Mouse (Mus musculus) granulocyte monocyte progenitor cell, adult 5-6 weeks (primary cell): ENCODE measurements at regions not wholly inside any gene's neighbourhood (a gene's known extent, or its start where the extent isn't known, plus 50 kb on each side); places are given as distances from the start of the nearest gene placed in this dataset.

Source experiments
- ATAC-seq: replicated peaks from 2 replicates; pipeline ENCODE4 v1.8.0; 2016; ENCODE audit warnings: mild to moderate bottlenecking, moderate TSS enrichment, inconsistent platforms; ENCODE audit not compliant: poor library complexity, severe bottlenecking

GRCm38 (mm10) chr10:118620611-118621010 is 179.8 kb downstream of the Ifng start:
- no peak for ATAC-seq

- ATAC-seq, result no peak
Measured at GRCm38 (mm10) chr10:118621546-118621945, 180.7 kb downstream of the Ifng start.

- peak; percentile 42; the same call in 1 of the 2 replicates for ATAC-seq
Measured at GRCm38 (mm10) chr10:118622131-118622530, 181.3 kb downstream of the Ifng start.

DNA sequence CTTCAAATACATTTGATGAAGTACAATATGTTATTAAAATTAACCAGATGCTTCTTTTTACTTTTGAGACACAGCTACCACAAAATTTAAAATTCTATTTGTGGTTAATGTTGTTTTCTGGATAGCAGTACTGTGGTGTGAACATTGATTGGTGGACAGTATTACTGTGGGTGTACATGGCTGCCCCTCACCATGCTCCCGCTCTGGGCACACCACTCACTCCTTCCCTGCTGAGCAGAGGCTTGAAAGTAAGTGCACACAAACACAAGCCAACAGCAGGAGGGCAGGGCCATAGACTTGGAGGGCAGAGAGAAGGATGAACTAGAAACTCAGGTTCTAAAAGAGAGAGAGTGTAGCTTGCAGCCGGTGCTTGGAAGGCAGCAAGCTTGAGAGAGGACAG is 182.1 kb downstream of the Ifng start:
- no peak for ATAC-seq

DNA sequence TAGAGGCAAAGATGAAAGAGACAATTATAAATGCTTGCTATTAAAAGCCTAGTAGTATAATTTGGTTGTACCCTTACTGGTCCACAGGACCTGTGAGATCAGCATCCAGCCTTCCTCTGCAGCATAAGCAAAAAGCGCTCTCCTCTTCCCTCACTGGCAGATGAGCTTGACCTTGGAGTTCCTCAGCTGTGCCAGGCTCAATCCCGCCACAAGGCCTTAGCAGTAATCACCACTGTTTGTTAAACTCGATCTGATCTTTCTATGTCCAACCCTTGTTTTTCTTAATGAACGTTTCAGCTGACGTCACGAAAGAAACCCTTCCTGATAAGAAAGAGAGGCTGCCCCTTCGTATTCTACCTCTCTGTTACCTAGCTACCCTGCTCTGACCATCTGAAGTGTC is 183.5 kb downstream of the Ifng start:
- ATAC-seq, result no peak

GRCm38 (mm10) chr10:118628000-118628399 is 187.2 kb downstream of the Ifng start:
- peak; percentile 59 for ATAC-seq

DNA sequence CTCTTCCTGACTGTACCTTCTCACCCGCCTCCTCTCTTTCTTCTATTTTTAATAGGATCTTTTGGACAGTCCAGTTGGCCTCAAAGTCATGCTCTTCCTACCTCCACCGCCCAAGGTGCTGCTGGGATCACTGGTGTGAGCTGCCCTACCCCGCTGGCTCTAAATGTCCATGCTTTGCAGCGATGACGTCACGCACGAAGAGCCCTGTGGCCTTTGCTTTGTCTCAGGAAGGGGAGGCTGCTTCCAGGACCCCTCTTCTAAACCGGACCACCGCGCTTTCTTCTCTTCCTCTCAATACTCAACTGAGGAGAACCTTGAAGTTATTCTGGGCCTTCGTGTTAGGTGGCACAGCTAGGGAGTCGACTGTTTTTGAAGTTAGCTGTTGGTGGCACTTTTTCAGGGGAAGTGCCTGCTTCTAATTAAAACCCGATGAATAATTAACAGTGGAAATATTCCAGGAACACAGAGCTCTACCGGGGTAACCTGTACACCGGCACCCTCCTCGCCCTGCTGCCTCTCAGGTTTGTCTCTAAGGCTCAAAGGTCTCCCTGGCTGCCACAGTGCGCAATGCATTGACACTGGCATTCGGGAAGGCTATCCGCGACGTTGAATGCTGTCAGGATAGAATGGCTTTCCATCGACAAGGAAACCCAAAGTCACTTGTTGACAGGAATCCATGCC is 188.7 kb downstream of the Ifng start:
- ATAC-seq, result no peak

GRCm38 (mm10) chr10:118631786-118632185 is 190.9 kb downstream of the Ifng start:
- ATAC-seq, result no peak

GRCm38 (mm10) chr10:118632187-118632586 is 191.3 kb downstream of the Ifng start:
- ATAC-seq, result no peak

DNA sequence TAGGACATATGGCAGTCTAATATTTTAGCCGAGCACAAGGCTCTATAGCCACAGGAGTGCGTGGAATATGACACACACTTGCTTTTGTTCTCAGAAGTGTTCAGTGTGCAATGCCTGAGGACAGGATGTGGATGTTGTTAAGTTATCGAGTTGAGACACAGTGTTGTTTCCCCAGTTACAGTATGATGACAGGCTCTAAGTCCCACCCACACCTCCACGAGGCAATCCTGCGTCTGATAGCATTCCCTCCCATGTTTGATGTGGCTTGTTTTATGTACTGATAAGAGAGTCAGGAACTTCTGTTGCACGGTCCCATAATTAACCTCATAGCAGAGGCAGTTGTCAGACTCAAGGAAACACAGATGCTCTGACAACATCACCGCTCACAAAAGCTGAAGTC is 192.6 kb downstream of the Ifng start:
- peak; percentile 80 for ATAC-seq

GRCm38 (mm10) chr10:118639097-118639496 is 198.3 kb downstream of the Ifng start:
- ATAC-seq, result peak; percentile 74

DNA sequence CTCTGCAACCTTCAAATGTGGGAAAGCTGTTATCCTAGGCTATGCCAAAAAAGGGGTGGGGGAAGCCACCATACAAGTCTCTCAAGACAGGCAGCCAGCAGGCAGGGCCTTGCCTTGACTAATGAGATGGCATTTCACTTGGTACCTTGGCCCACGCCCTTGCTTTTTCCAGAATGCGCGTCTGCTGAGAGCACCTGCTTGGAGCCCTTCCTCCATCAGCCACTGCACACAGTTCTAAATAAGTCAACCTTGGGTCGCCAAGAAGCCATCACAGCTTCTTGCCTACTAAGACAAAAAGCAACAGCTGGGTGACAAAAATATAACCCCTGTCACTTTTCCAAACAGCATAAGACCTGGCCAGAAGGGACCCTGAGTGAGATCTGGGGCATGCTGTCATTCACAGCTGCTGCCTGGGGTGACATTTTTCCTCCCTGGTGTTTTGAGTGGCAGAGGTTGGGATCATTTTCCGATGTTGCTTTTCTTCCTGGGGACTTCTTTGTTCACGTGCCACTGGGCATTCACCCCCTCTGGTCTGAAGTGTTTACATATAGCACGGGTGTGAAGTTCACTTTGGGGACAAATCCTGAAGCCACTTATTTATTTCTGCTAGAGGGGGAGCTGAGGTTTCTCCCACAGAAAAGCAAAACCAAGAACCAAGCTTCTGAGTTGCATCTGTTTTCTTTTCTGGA is 199.4 kb downstream of the Ifng start:
- no peak for ATAC-seq

- no peak for ATAC-seq
Measured at GRCm38 (mm10) chr10:118640810-118641427, 200.1 kb downstream of the Ifng start.

- ATAC-seq, result peak; percentile 53
Measured at GRCm38 (mm10) chr10:118643622-118644021, 202.8 kb downstream of the Ifng start.

GRCm38 (mm10) chr10:118648111-118648510 is 207.3 kb downstream of the Ifng start:
- ATAC-seq, result no peak

- ATAC-seq, result no peak
Measured at GRCm38 (mm10) chr10:118656561-118656960, 213.4 kb downstream of the Dyrk2 start.

- peak; percentile 27; the same call in 1 of the 2 replicates for ATAC-seq
Measured at GRCm38 (mm10) chr10:118666009-118666408, 204.0 kb downstream of the Dyrk2 start.

DNA sequence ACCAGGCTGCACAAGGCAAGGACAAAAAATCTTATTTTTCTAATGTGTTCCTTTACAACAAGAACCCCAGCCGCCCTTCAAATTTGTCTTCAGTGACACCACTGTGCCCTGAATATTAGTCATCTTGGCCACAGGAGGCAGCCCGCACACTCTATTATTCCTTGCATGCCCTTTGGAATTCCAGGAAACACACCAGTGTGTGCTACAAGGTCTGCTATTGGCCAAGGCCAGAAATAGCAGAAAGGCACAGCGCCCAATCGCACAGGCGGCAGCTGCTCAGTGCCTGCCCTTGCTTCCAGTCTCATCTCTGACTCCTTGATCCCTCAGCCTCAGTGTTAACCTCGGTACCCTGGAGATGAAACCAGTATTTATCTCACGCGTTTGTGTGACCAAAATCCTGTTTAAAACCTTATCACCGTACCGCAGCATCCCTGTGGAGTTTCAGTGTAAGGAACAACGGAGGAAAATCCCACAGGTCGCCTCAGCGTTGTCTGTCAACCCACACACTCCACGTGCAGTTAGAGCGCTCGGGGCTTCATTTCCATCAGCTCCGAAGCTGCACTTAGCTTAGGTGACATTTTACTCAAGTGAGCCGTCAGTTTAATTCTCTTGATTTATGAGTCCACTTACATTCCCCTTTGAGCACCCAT is 194.1 kb downstream of the Dyrk2 start:
- no peak for ATAC-seq

- ATAC-seq, result no peak
Measured at GRCm38 (mm10) chr10:118678750-118679418, 191.1 kb downstream of the Dyrk2 start.

DNA sequence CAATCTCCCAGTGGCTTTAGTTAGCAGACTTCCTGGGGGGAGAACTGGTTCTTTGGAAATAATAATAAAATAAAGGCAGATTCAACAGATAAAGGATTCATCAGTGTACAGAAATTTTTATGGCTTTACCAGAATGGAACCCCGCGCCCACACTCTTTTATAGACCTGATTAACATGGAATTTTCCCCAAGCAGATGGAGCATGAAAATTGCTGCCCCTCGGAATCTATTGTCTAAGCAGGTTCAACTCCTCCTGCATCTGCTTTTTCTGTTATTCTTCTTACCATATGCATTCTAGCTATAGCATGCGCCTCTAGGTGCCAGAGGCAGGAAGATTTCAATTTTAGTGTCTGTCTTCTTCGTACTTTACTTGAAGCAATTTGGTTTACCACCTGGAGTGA is 190.5 kb downstream of the Dyrk2 start:
- ATAC-seq, result no peak

DNA sequence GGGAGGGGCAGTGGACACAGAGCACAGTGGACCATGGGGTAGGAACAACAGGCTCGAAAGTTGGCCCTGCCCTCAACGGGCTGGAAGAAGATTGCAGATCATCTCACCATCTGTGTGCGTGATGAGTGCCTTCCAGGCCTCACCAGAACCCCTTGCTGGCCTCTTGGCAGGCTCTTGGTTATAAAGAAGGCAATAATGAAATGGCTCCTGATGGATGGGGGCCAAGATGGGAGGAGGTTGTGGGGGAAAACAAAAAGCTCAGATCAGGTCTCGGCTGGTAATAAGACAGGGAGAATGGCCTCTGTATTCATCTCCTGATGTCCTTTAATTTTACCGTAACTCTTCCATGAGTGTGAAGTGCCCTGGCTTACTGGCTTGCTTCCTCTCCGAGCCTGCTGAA is 189.1 kb downstream of the Dyrk2 start:
- no peak for ATAC-seq
